Mouse (Mus musculus) G1E (cell line): ENCODE results near the gene Slc2a8.

Experiments
- CTCF ChIP-seq: IDR thresholded peaks from 2 replicates; pipeline ENCODE4 v1.5.1; 2012; ENCODE audit warnings: low read depth, low read length, inconsistent platforms, mixed read lengths
- TAL1 ChIP-seq: conservative IDR thresholded peaks from 2 replicates; pipeline ENCODE4 v1.6.1; 2012; ENCODE audit warnings: low read depth, low read length, inconsistent platforms, mixed read lengths

GRCm38 (mm10) chr2:32957344-32957743 lies 24.5 kb downstream of the Slc2a8 start:
- TF ChIP-seq CTCF (no peak), TAL1 (no peak)
